Mouse (Mus musculus) spleen, adult 2 months (tissue): ENCODE results near the gene Ebf3.

Source experiments
- CTCF ChIP-seq: fragments of 200-500 bp; IDR thresholded peaks from 2 replicates; pipeline ENCODE4 v1.5.1; 2011; ENCODE audit warnings: mild to moderate bottlenecking, inconsistent platforms; ENCODE audit not compliant: insufficient read depth, insufficient read length, insufficient replicate concordance; ENCODE audit errors: extremely low read depth
- POLR2A ChIP-seq: fragments of 200-500 bp; IDR thresholded peaks from 2 replicates; pipeline ENCODE4 v1.6.1; 2011; ENCODE audit warnings: low read depth, low read length, inconsistent platforms

- no peak for TF ChIP-seq CTCF
- TF ChIP-seq POLR2A = no peak
Observed at GRCm38 (mm10) chr7:137223823-137224222, 90.4 kb downstream of the Ebf3 start.
